Mouse (Mus musculus): ENCODE data around the gene Prkar2b. TPM values are rescaled to one million over a fixed set of nuclear protein-coding genes. Genes with fewer than 3 reads are reported as not detected.

Prkar2b gene
- total and polyA plus RNA-seq, 2 experiments from 2014 or later, result 132 to 182 TPM

DNA sequence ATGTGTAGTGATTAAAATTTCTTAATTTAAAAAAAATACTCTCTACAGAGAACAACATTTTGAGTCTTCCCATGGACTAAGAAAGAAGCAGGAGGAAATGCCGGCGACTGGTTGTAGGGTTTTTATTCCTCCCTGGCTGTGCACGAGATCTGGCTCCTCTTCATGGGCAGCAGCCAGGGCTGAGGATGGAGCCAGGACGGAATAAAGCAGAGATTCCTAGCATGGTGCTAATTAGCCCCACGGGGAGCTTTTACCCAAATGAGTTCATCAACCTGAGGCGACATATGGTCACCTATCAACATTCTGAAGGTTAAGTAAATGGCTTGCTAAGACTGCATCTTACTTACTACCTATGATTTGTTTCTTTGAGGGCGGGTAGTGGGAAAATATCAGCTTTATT, 77.9 kb downstream of the Prkar2b start:
- Histone ChIP-seq H3K4me1 (ENCODE audit: insufficient read depth, low read length) (no peaks in the 10 kb centered on the region), H3K4me3 (ENCODE audit: low read depth, low read length) (no peak overlapping the region), H3K27me3 (ENCODE audit: insufficient read depth, low read length) (no peaks in the 10 kb centered on the region), H3K9ac (replicated peaks; ENCODE audit: low read length, poor library complexity, severe bottlenecking) (no peak overlapping the region), H3K27ac (ENCODE audit: low read depth, low read length) (0 out of 2 replicates have a peak overlapping the region, but pooled peaks have one; percentile 32), H3K36me3 (ENCODE audit: insufficient read depth, low read length) (peaks cover 6% of the 10 kb centered on the region; the same call in 1 of the 2 replicates), H3K4me2 (ENCODE audit: low read depth, low read length, poor library complexity, severe bottlenecking) (no peak overlapping the region), H3K9me3 (ENCODE audit: low read length) (no peaks in the 10 kb centered on the region)
- WGBS, result 50% methylated on average over 7 of the region's 7 CpGs
- peak; percentile 33; the same call in 1 of the 2 replicates for ATAC-seq (ENCODE audit: low FRiP score)
- peak; percentile 62 for DNase-seq (ENCODE audit: low spot score)
- TF ChIP-seq CTCF (IDR thresholded peaks at IDR 0.05), result no peak

GRCm38 (mm10) chr12:31977613-31978195, 83.4 kb downstream of the Prkar2b start:
- Histone ChIP-seq H3K4me1 (ENCODE audit: insufficient read depth, low read length) (no peaks in the 10 kb centered on the region), H3K4me2 (ENCODE audit: low read depth, low read length, poor library complexity, severe bottlenecking) (no peak overlapping the region), H3K27ac (ENCODE audit: low read depth, low read length) (no peak overlapping the region), H3K9me3 (ENCODE audit: low read length) (no peaks in the 10 kb centered on the region), H3K36me3 (ENCODE audit: insufficient read depth, low read length) (peaks cover 3% of the 10 kb centered on the region; the same call in 1 of the 2 replicates), H3K9ac (replicated peaks; ENCODE audit: low read length, poor library complexity, severe bottlenecking) (no peak overlapping the region), H3K4me3 (ENCODE audit: low read depth, low read length) (no peak overlapping the region), H3K27me3 (ENCODE audit: insufficient read depth, low read length) (no peaks in the 10 kb centered on the region)
- 71% methylated on average over 12 of the region's 12 CpGs for WGBS
- TF ChIP-seq CTCF (IDR thresholded peaks at IDR 0.05), result no peak
- ATAC-seq (ENCODE audit: low FRiP score) (no peak), DNase-seq (ENCODE audit: low spot score) (no peak)

DNA sequence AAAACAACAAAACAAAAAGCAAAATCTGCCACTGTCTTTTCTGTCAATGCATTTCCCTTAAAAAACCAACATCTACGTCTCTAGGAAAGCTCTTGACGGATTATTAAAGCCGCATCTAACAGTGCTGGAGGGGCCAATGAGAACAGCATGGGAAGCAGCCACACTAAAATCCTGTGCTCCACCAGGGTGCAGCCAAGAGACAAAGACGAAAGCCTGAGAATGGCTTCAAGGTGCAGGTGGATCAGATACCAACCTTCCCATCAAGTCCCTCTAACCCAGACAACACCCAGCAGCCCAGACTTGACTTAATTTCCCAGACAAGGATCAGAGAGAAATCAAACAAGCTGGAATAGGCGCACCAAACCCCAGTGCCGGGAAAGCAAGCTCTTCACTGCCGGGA, 84.6 kb downstream of the Prkar2b start:
- Histone ChIP-seq H3K36me3 (ENCODE audit: insufficient read depth, low read length) (peaks cover 3% of the 10 kb centered on the region; the same call in 1 of the 2 replicates), H3K27me3 (ENCODE audit: insufficient read depth, low read length) (no peaks in the 10 kb centered on the region), H3K9ac (replicated peaks; ENCODE audit: low read length, poor library complexity, severe bottlenecking) (no peak overlapping the region), H3K4me3 (ENCODE audit: low read depth, low read length) (no peak overlapping the region), H3K27ac (ENCODE audit: low read depth, low read length) (no peak overlapping the region; the same call in 1 of the 2 replicates), H3K9me3 (ENCODE audit: low read length) (no peaks in the 10 kb centered on the region), H3K4me1 (ENCODE audit: insufficient read depth, low read length) (no peaks in the 10 kb centered on the region), H3K4me2 (ENCODE audit: low read depth, low read length, poor library complexity, severe bottlenecking) (no peak overlapping the region)
- 48% methylated on average over 7 of the region's 7 CpGs for WGBS
- peak; percentile 75 for TF ChIP-seq CTCF (IDR thresholded peaks at IDR 0.05)
- ATAC-seq (ENCODE audit: low FRiP score) (peak; percentile 65; the same call in 1 of the 2 replicates), DNase-seq (ENCODE audit: low spot score) (peak; percentile 63)

GRCm38 (mm10) chr12:31973473-31974172, 87.5 kb downstream of the Prkar2b start:
- no peak for TF ChIP-seq CTCF (IDR thresholded peaks at IDR 0.05)
- 0 out of 2 replicates have a peak, but pooled peaks cover 5% of the 10 kb centered on the region for H3K36me3 ChIP-seq (ENCODE audit: insufficient read depth, low read length)
- H3K27me3 ChIP-seq (ENCODE audit: insufficient read depth, low read length), result no peaks in the 10 kb centered on the region
- peak; percentile 82 for DNase-seq (ENCODE audit: low spot score)
- no peak overlapping the region for H3K4me3 ChIP-seq (ENCODE audit: low read depth, low read length)
- no peak for ATAC-seq (ENCODE audit: low FRiP score)
- H3K4me2 ChIP-seq (ENCODE audit: low read depth, low read length, poor library complexity, severe bottlenecking), result no peak overlapping the region
- H3K4me1 ChIP-seq (ENCODE audit: insufficient read depth, low read length), result no peaks in the 10 kb centered on the region
- H3K9me3 ChIP-seq (ENCODE audit: low read length), result no peaks in the 10 kb centered on the region
- no peak overlapping the region for H3K27ac ChIP-seq (ENCODE audit: low read depth, low read length)
- 64% methylated on average over 13 of the region's 13 CpGs for WGBS
- H3K9ac ChIP-seq (replicated peaks; ENCODE audit: low read length, poor library complexity, severe bottlenecking), result no peak overlapping the region

- no peaks in the 10 kb centered on the region for H3K4me1 ChIP-seq (ENCODE audit: insufficient read depth, low read length)
- no peaks in the 10 kb centered on the region for H3K9me3 ChIP-seq (ENCODE audit: low read length)
- no peak for TF ChIP-seq CTCF (IDR thresholded peaks at IDR 0.05)
- ATAC-seq (ENCODE audit: low FRiP score) (no peak), DNase-seq (ENCODE audit: low spot score) (no peak)
- H3K27ac ChIP-seq (ENCODE audit: low read depth, low read length), result no peak overlapping the region
- no peak overlapping the region for H3K9ac ChIP-seq (replicated peaks; ENCODE audit: low read length, poor library complexity, severe bottlenecking)
- no peak overlapping the region for H3K4me3 ChIP-seq (ENCODE audit: low read depth, low read length)
- H3K27me3 ChIP-seq (ENCODE audit: insufficient read depth, low read length), result no peaks in the 10 kb centered on the region
- H3K4me2 ChIP-seq (ENCODE audit: low read depth, low read length, poor library complexity, severe bottlenecking), result no peak overlapping the region
- H3K36me3 ChIP-seq (ENCODE audit: insufficient read depth, low read length), result 0 out of 2 replicates have a peak, but pooled peaks cover 5% of the 10 kb centered on the region
- 91% methylated on average over 8 of the region's 8 CpGs for WGBS
Measured at GRCm38 (mm10) chr12:31971547-31971946, 89.5 kb downstream of the Prkar2b start.

DNA sequence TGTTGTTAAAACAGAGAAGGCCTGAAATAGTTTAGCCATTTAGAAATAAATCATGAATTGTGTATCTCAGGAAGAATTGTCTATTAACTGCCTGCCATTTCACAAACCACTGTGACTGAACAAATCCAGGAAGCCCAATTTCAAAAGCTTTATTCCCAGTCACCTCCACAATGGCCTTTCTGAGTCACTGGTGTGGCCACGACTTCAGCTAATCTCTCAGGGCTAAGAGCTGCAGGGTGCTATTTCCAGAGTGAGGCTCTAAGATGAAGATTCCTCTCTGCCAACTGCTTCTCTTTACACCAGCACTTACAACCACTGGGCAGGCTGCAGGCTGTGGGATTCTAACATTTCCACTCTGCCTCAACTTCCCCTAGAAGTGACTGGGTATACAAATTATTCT, 92.0 kb downstream of the Prkar2b start:
- TF ChIP-seq CTCF (IDR thresholded peaks at IDR 0.05), result no peak
- Histone ChIP-seq H3K4me1 (ENCODE audit: insufficient read depth, low read length) (no peaks in the 10 kb centered on the region), H3K9me3 (ENCODE audit: low read length) (no peaks in the 10 kb centered on the region), H3K36me3 (ENCODE audit: insufficient read depth, low read length) (0 out of 2 replicates have a peak, but pooled peaks cover 5% of the 10 kb centered on the region), H3K27me3 (ENCODE audit: insufficient read depth, low read length) (no peaks in the 10 kb centered on the region), H3K4me2 (ENCODE audit: low read depth, low read length, poor library complexity, severe bottlenecking) (no peak overlapping the region), H3K9ac (replicated peaks; ENCODE audit: low read length, poor library complexity, severe bottlenecking) (no peak overlapping the region), H3K4me3 (ENCODE audit: low read depth, low read length) (no peak overlapping the region), H3K27ac (ENCODE audit: low read depth, low read length) (no peak overlapping the region)
- no peak for ATAC-seq (ENCODE audit: low FRiP score)
- WGBS, result 8% methylated on average over 1 of the region's 1 CpGs
- DNase-seq (ENCODE audit: low spot score), result no peak

All from midbrain, postnatal 0 days (tissue).